Mouse (Mus musculus) brain, embryonic 14.5 days (tissue): ENCODE data around the gene Nup214.

ENCODE experiments used
- CTCF ChIP-seq: fragments of 200-500 bp; IDR thresholded peaks from 2 replicates; pipeline ENCODE4 v1.5.1; 2012; ENCODE audit warnings: inconsistent platforms, mild to moderate bottlenecking, moderate library complexity, borderline replicate concordance; ENCODE audit not compliant: insufficient read depth, insufficient read length; ENCODE audit errors: extremely low read depth
- POLR2A ChIP-seq: fragments of 200-500 bp; IDR thresholded peaks from 2 replicates; pipeline ENCODE4 v1.6.1; 2012; ENCODE audit warnings: mild to moderate bottlenecking, inconsistent platforms, borderline replicate concordance; ENCODE audit not compliant: poor library complexity, insufficient read depth, insufficient read length, severe bottlenecking; ENCODE audit errors: extremely low read depth

GRCm38 (mm10) chr2:32055357-32055965 lies 81.2 kb downstream of the Nup214 start:
- no peak for TF ChIP-seq CTCF
- TF ChIP-seq POLR2A = no peak
